In genomic region chr5:13151002-13151401, GRCm38 (mm10) we compare ENCODE assay signal across 18 mouse cellular contexts. TPM values are rescaled to one million over a fixed set of nuclear protein-coding genes. Genes with fewer than 3 reads are reported as not detected.
DNase-seq lines count a peak whose midpoint lies in the region; ATAC-seq lines count a peak whose summit lies in the region.
"Had no signal": no experiment of that assay in that cellular context is flagged by ENCODE, and none has a peak within 500 bp of the region (broad histone marks: within the 10 kb centered on the region; RNA-seq: fewer than 3 reads in every experiment).

No protein-coding gene starts in this region.

- H3K9me3 ChIP-seq in forebrain, embryonic 13.5 days (replicated peaks), result no peaks in the 10 kb centered on the region
- no peaks in the 10 kb centered on the region for H3K9me3 ChIP-seq in forebrain, embryonic 10.5 days
- H3K9me3 ChIP-seq: embryonic facial prominence, embryonic 12.5 days; heart, embryonic 13.5 days; intestine, embryonic 15.5 days; kidney, embryonic 15.5 days had no signal

- WGBS in forebrain, embryonic 13.5 days, result 54% methylated on average over 2 of the region's 2 CpGs
- WGBS in forebrain, embryonic 10.5 days, result 66% methylated on average over 2 of the region's 2 CpGs

- H3K4me2 ChIP-seq in forebrain, embryonic 13.5 days, result no peak overlapping the region
- H3K4me2 ChIP-seq: embryonic facial prominence, embryonic 12.5 days; heart, embryonic 13.5 days; intestine, embryonic 15.5 days; kidney, embryonic 15.5 days had no signal

- H3K4me1 ChIP-seq in forebrain, embryonic 13.5 days, result peaks cover 3% of the 10 kb centered on the region; the same call in 1 of the 2 replicates
- no peaks in the 10 kb centered on the region for H3K4me1 ChIP-seq in forebrain, embryonic 10.5 days
- H3K4me1 ChIP-seq: heart, embryonic 13.5 days; intestine, embryonic 15.5 days; kidney, embryonic 15.5 days had no signal

- intact Hi-C loops in left cerebral cortex, postnatal 4 days (cut with DNase I), result no loop called here
- intact Hi-C loops in left cerebral cortex, postnatal 25 days (cut with DNase I), result no loop called here

- ATAC-seq in forebrain, embryonic 13.5 days, result peak; percentile 68
- ATAC-seq: intestine, embryonic 15.5 days had no signal

- H3K27me3 ChIP-seq in forebrain, embryonic 13.5 days, result no peaks in the 10 kb centered on the region
- H3K27me3 ChIP-seq in forebrain, embryonic 10.5 days (ENCODE audit: poor library complexity, severe bottlenecking), result no peaks in the 10 kb centered on the region
- H3K27me3 ChIP-seq: embryonic facial prominence, embryonic 12.5 days; heart, embryonic 13.5 days; intestine, embryonic 15.5 days; kidney, embryonic 15.5 days had no signal

- no peak for DNase-seq in forebrain, embryonic 10.5 days (ENCODE audit: extremely low spot score, low spot score)
- peak; percentile 22 for DNase-seq in left cerebral cortex, postnatal 4 days
- DNase-seq in left cerebral cortex, postnatal 25 days (ENCODE audit: low spot score in 2 of 2), result no peak
- peak; percentile 29 for DNase-seq in Muller cell, postnatal 12 days (ENCODE audit: inconsistent ontology term)
- DNase-seq in R1 (ENCODE audit: low read depth, low spot score), result peak; percentile 40
- DNase-seq in layer of hippocampus, postnatal 14 days (ENCODE audit: low spot score in 2 of 2), result no peak
- DNase-seq: adrenal gland, postnatal 14 days; cerebellum, adult 9-10 months; heart, postnatal 4 days; layer of hippocampus, postnatal 36 days; lung, adult 18-20 months; right cerebral cortex, postnatal 14 days; thymus, postnatal 36 days had no signal

- no peak overlapping the region for H3K9ac ChIP-seq in forebrain, embryonic 13.5 days
- H3K9ac ChIP-seq: embryonic facial prominence, embryonic 12.5 days; heart, embryonic 13.5 days; intestine, embryonic 15.5 days; kidney, embryonic 15.5 days had no signal

- H3K4me3 ChIP-seq in forebrain, embryonic 13.5 days, result no peak overlapping the region
- H3K4me3 ChIP-seq in forebrain, embryonic 10.5 days, result no peak overlapping the region
- H3K4me3 ChIP-seq: embryonic facial prominence, embryonic 12.5 days; heart, embryonic 13.5 days; intestine, embryonic 15.5 days; kidney, embryonic 15.5 days had no signal

- H3K36me3 ChIP-seq in forebrain, embryonic 13.5 days (ENCODE audit: poor library complexity, severe bottlenecking), result no peaks in the 10 kb centered on the region
- H3K36me3 ChIP-seq in forebrain, embryonic 10.5 days (replicated peaks), result no peaks in the 10 kb centered on the region
- H3K36me3 ChIP-seq: embryonic facial prominence, embryonic 12.5 days; heart, embryonic 13.5 days; intestine, embryonic 15.5 days; kidney, embryonic 15.5 days had no signal

- no peak overlapping the region for H3K27ac ChIP-seq in forebrain, embryonic 13.5 days
- H3K27ac ChIP-seq in forebrain, embryonic 10.5 days, result no peak overlapping the region
- H3K27ac ChIP-seq: embryonic facial prominence, embryonic 12.5 days; heart, embryonic 13.5 days; intestine, embryonic 15.5 days; kidney, embryonic 15.5 days had no signal

RNA-seq across cellular contexts. Expression of gene Sema3a, which starts 25.8 kb away (rescaled TPM):
- 13.2 and 14.1 TPM in 2 replicates for polyA plus RNA-seq in forebrain, embryonic 13.5 days (2015; fragmentation: Nextera tagmentation; extraction: Ambion mirVana)
- polyA plus RNA-seq in forebrain, embryonic 10.5 days (2016; fragmentation: Nextera tagmentation; extraction: Ambion mirVana), result 14.9 and 15.7 TPM in 2 replicates
- total RNA-seq in left cerebral cortex, postnatal 4 days (2021), result 10 to 100 TPM; 39.1 to 39.6 TPM
- total RNA-seq in left cerebral cortex, postnatal 25 days (2021), result 10 to 100 TPM; 27.0 to 27.1 TPM
- total RNA-seq in layer of hippocampus, postnatal 14 days (2021), result 1 to 10 TPM; 3.2 to 3.7 TPM

Comparison
In these comparisons a context has a peak if more than half of its experiments do, and no peak if none do; other contexts are left out.
1. DNase-seq: peak in left cerebral cortex, postnatal 4 days (single experiment), Muller cell, postnatal 12 days (single experiment) and R1 (single experiment); none in forebrain, embryonic 10.5 days (single experiment), left cerebral cortex, postnatal 25 days (0 of 2) and layer of hippocampus, postnatal 14 days (0 of 2).
2. RNA of gene Sema3a, which starts 25.8 kb away (total RNA-seq): 39.1 to 39.6 TPM in left cerebral cortex, postnatal 4 days and 27.0 to 27.1 TPM in left cerebral cortex, postnatal 25 days; 3.2 to 3.7 TPM in layer of hippocampus, postnatal 14 days; every median in the first group is over 4 times any median in the second.